Mouse (Mus musculus) ES-CJ7 (cell line): ENCODE results near the gene Hist1h4k.
A peak's percentile ranks its signal among the peaks of the same experiment; 100 is the strongest.

ENCODE experiments used
- DNase-seq: peaks from one replicate; pipeline ENCODE4 v3.0.0; 2011; ENCODE audit warnings: low read depth, low spot score

Hist1h4k gene

GRCm38 (mm10) chr13:21718381-21719080 lies 31.8 kb downstream of the Hist1h4k start:
- DNase-seq: peak; percentile 72

GRCm38 (mm10) chr13:21717397-21718357 lies 32.6 kb downstream of the Hist1h4k start, which contains the start of gene Hist1h3h:
TSS of gene Hist1h3h (plus strand) at chr13:21717659.
- DNase-seq: peak; percentile 95

GRCm38 (mm10) chr13:21716540-21717391 lies 33.5 kb downstream of the Hist1h4k start:
- DNase-seq: peak; percentile 83

- peak; percentile 98 for DNase-seq
These were observed 34.3 kb downstream of the Hist1h4k start, which contains the start of the genes Hist1h2bl and Hist1h2ai for GRCm38 (mm10) chr13:21715864-21716539. TSS of gene Hist1h2bl (minus strand) at chr13:21716143. TSS of gene Hist1h2ai (plus strand) at chr13:21716422.

- DNase-seq: peak; percentile 82
These were observed 35.0 kb downstream of the Hist1h4k start for GRCm38 (mm10) chr13:21715131-21715863.

- peak; percentile 79 for DNase-seq
These were observed 35.6 kb downstream of the Hist1h4k start for GRCm38 (mm10) chr13:21714725-21715124.

- no peak for DNase-seq
These were observed 38.6 kb downstream of the Hist1h4k start for GRCm38 (mm10) chr13:21711698-21712097.

- peak; percentile 60 for DNase-seq
These were observed 39.3 kb downstream of the Hist1h4k start for GRCm38 (mm10) chr13:21710821-21711525.

- DNase-seq: peak; percentile 87
These were observed 40.1 kb downstream of the Hist1h4k start for GRCm38 (mm10) chr13:21710031-21710711.

GRCm38 (mm10) chr13:21706669-21707068 lies 43.6 kb downstream of the Hist1h4k start:
- no peak for DNase-seq
